Mouse (Mus musculus): ENCODE results near the gene Dvl2. TPM values are rescaled to one million over a fixed set of nuclear protein-coding genes. Genes with fewer than 3 reads are reported as not detected.
A peak's percentile ranks its signal among the peaks of the same experiment; 100 is the strongest.
"Not testable (repeated sequence)": the region's sequence is repeated elsewhere in the genome, so short reads cannot be mapped to it uniquely, and the experiment has no call there.

Gene Dvl2
- polyA plus RNA-seq, 1 experiment from 2014 or later, result 17.4 TPM

- no peak overlapping the region for H3K27ac ChIP-seq
- no peak overlapping the region for H3K4me2 ChIP-seq
- peaks cover 61% of the 10 kb centered on the region for H3K36me3 ChIP-seq
- 81% methylated on average over 9 of the region's 9 CpGs for WGBS
- no peak for ATAC-seq (replicated peaks; ENCODE audit: insufficient number of reproducible peaks, insufficient read depth, low FRiP score, low read depth)
- H3K4me3 ChIP-seq, result no peak overlapping the region
- H3K9me3 ChIP-seq (replicated peaks), result no peaks in the 10 kb centered on the region
- no peak overlapping the region for H3K9ac ChIP-seq
- peaks cover 24% of the 10 kb centered on the region for H3K4me1 ChIP-seq (replicated peaks)
- no peaks in the 10 kb centered on the region for H3K27me3 ChIP-seq
These were observed 12.5 kb downstream of the Dvl2 start for GRCm38 (mm10) chr11:70012931-70013330.

- peaks cover 27% of the 10 kb centered on the region for H3K4me1 ChIP-seq (replicated peaks)
- no peak for ATAC-seq (replicated peaks; ENCODE audit: insufficient number of reproducible peaks, insufficient read depth, low FRiP score, low read depth)
- H3K4me2 ChIP-seq, result no peak overlapping the region
- no peak overlapping the region for H3K4me3 ChIP-seq
- H3K9me3 ChIP-seq (replicated peaks), result no peaks in the 10 kb centered on the region
- peaks cover 56% of the 10 kb centered on the region for H3K36me3 ChIP-seq
- WGBS, result 66% methylated on average over 3 of the region's 3 CpGs
- no peak overlapping the region for H3K9ac ChIP-seq
- H3K27me3 ChIP-seq, result no peaks in the 10 kb centered on the region
- H3K27ac ChIP-seq, result no peak overlapping the region
These were observed 13.0 kb downstream of the Dvl2 start for GRCm38 (mm10) chr11:70013408-70013807.

GRCm38 (mm10) chr11:70014051-70014450 lies 13.7 kb downstream of the Dvl2 start:
- ATAC-seq (replicated peaks; ENCODE audit: insufficient number of reproducible peaks, insufficient read depth, low FRiP score, low read depth), result no peak
- Histone ChIP-seq H3K27me3 (no peaks in the 10 kb centered on the region), H3K27ac (peak overlapping the region; percentile 84; the same call in 1 of the 2 replicates), H3K9me3 (replicated peaks) (no peaks in the 10 kb centered on the region), H3K4me2 (peak overlapping the region; percentile 73), H3K4me3 (peak overlapping the region; percentile 69), H3K9ac (no peak overlapping the region), H3K4me1 (replicated peaks) (peaks cover 33% of the 10 kb centered on the region), H3K36me3 (peaks cover 49% of the 10 kb centered on the region)
- WGBS, result 52% methylated on average over 5 of the region's 5 CpGs

GRCm38 (mm10) chr11:70014880-70015558 lies 14.6 kb downstream of the Dvl2 start, which contains the start of gene Acadvl:
TSS of gene Acadvl (minus strand) at chr11:70015411.
- Histone ChIP-seq H3K36me3 (peaks cover 40% of the 10 kb centered on the region), H3K27ac (peak within 1 kb of the TSS; percentile 84), H3K4me2 (peak within 1 kb of the TSS; percentile 73), H3K4me1 (replicated peaks) (peaks cover 42% of the 10 kb centered on the region), H3K4me3 (peak within 1 kb of the TSS; percentile 69), H3K27me3 (no peaks in the 10 kb centered on the region), H3K9ac (peak within 1 kb of the TSS; percentile 77), H3K9me3 (replicated peaks) (no peaks in the 10 kb centered on the region)
- ATAC-seq (replicated peaks; ENCODE audit: insufficient number of reproducible peaks, insufficient read depth, low FRiP score, low read depth), result peak; percentile 84
- WGBS, result under 1% methylated on average over 35 of the region's 35 CpGs

GRCm38 (mm10) chr11:70015677-70016076 lies 15.3 kb downstream of the Dvl2 start:
- ATAC-seq (replicated peaks; ENCODE audit: insufficient number of reproducible peaks, insufficient read depth, low FRiP score, low read depth), result no peak
- H3K4me2 ChIP-seq, result peak overlapping the region; percentile 73
- no peaks in the 10 kb centered on the region for H3K9me3 ChIP-seq (replicated peaks)
- peaks cover 34% of the 10 kb centered on the region for H3K36me3 ChIP-seq
- H3K9ac ChIP-seq, result no peak overlapping the region
- H3K27ac ChIP-seq, result no peak overlapping the region
- WGBS, result 63% methylated on average over 6 of the region's 6 CpGs
- no peak overlapping the region; the same call in 1 of the 2 replicates for H3K4me3 ChIP-seq
- H3K4me1 ChIP-seq (replicated peaks), result peaks cover 49% of the 10 kb centered on the region
- H3K27me3 ChIP-seq, result no peaks in the 10 kb centered on the region

- not testable (repeated sequence) for H3K9ac ChIP-seq; H3K27me3 ChIP-seq; H3K9me3 ChIP-seq (replicated peaks); H3K27ac ChIP-seq; ATAC-seq (replicated peaks; ENCODE audit: insufficient number of reproducible peaks, insufficient read depth, low FRiP score, low read depth); H3K4me2 ChIP-seq; H3K4me3 ChIP-seq
- H3K36me3 ChIP-seq, result peaks cover 29% of the 10 kb centered on the region
- H3K4me1 ChIP-seq (replicated peaks), result peaks cover 53% of the 10 kb centered on the region
- WGBS, result 89% methylated on average over 2 of the region's 2 CpGs
These were observed 15.8 kb downstream of the Dvl2 start for GRCm38 (mm10) chr11:70016177-70016576.

- 65% methylated on average over 3 of the region's 3 CpGs for WGBS
- peak within 1 kb of the TSS; percentile 95 for H3K4me2 ChIP-seq
- no peaks in the 10 kb centered on the region for H3K9me3 ChIP-seq (replicated peaks)
- peaks cover 24% of the 10 kb centered on the region for H3K36me3 ChIP-seq
- H3K9ac ChIP-seq, result peak within 1 kb of the TSS; percentile 19; the same call in 1 of the 2 replicates
- ATAC-seq (replicated peaks; ENCODE audit: insufficient number of reproducible peaks, insufficient read depth, low FRiP score, low read depth), result no peak
- no peaks in the 10 kb centered on the region for H3K27me3 ChIP-seq
- peak within 1 kb of the TSS; percentile 61 for H3K4me3 ChIP-seq
- peaks cover 58% of the 10 kb centered on the region for H3K4me1 ChIP-seq (replicated peaks)
- H3K27ac ChIP-seq, result peak within 1 kb of the TSS; percentile 46; the same call in 1 of the 2 replicates
These were observed 16.3 kb downstream of the Dvl2 start, which contains the start of gene Dlg4 for GRCm38 (mm10) chr11:70016669-70017068. TSS of gene Dlg4 (plus strand) at chr11:70016942.

GRCm38 (mm10) chr11:70017199-70017767 lies 16.9 kb downstream of the Dvl2 start:
- no peaks in the 10 kb centered on the region for H3K27me3 ChIP-seq
- peak overlapping the region; percentile 95; the same call in 1 of the 2 replicates for H3K4me2 ChIP-seq
- H3K36me3 ChIP-seq, result peaks cover 18% of the 10 kb centered on the region
- no peaks in the 10 kb centered on the region for H3K9me3 ChIP-seq (replicated peaks)
- H3K9ac ChIP-seq, result peak overlapping the region; percentile 19; the same call in 1 of the 2 replicates
- no peak overlapping the region for H3K4me3 ChIP-seq
- H3K27ac ChIP-seq, result no peak overlapping the region
- WGBS, result 47% methylated on average over 7 of the region's 7 CpGs
- H3K4me1 ChIP-seq (replicated peaks), result peaks cover 59% of the 10 kb centered on the region
- ATAC-seq (replicated peaks; ENCODE audit: insufficient number of reproducible peaks, insufficient read depth, low FRiP score, low read depth), result no peak

GRCm38 (mm10) chr11:70018131-70018990 lies 18.0 kb downstream of the Dvl2 start:
- peaks cover 7% of the 10 kb centered on the region; the same call in 1 of the 2 replicates for H3K36me3 ChIP-seq
- under 1% methylated on average over 23 of the region's 25 CpGs for WGBS
- H3K9me3 ChIP-seq (replicated peaks), result no peaks in the 10 kb centered on the region
- peak overlapping the region; percentile 95 for H3K4me2 ChIP-seq
- no peak for ATAC-seq (replicated peaks; ENCODE audit: insufficient number of reproducible peaks, insufficient read depth, low FRiP score, low read depth)
- H3K4me3 ChIP-seq, result peak overlapping the region; percentile 61
- H3K27ac ChIP-seq, result peak overlapping the region; percentile 82
- H3K9ac ChIP-seq, result peak overlapping the region; percentile 73
- peaks cover 60% of the 10 kb centered on the region for H3K4me1 ChIP-seq (replicated peaks)
- no peaks in the 10 kb centered on the region for H3K27me3 ChIP-seq

GRCm38 (mm10) chr11:70019495-70020021 lies 19.2 kb downstream of the Dvl2 start:
- Histone ChIP-seq H3K9ac (no peak overlapping the region), H3K4me1 (replicated peaks) (peaks cover 58% of the 10 kb centered on the region), H3K27ac (peak overlapping the region; percentile 82), H3K4me2 (peak overlapping the region; percentile 95), H3K9me3 (replicated peaks) (no peaks in the 10 kb centered on the region), H3K27me3 (no peaks in the 10 kb centered on the region), H3K36me3 (no peaks in the 10 kb centered on the region), H3K4me3 (peak overlapping the region; percentile 61)
- WGBS, result 6% methylated on average over 2 of the region's 2 CpGs
- no peak for ATAC-seq (replicated peaks; ENCODE audit: insufficient number of reproducible peaks, insufficient read depth, low FRiP score, low read depth)
